Mouse (Mus musculus) liver, postnatal 0 days (tissue): ENCODE measurements around the gene Zfp536. TPM values are rescaled to one million over a fixed set of nuclear protein-coding genes. Genes with fewer than 3 reads are reported as not detected.
"Not testable (repeated sequence)": the region's sequence is repeated elsewhere in the genome, so short reads cannot be mapped to it uniquely, and the experiment has no call there.

ENCODE experiments used
- ATAC-seq: fragments of 200-750 bp; cut with Nextera tagmentation; 2 replicates; pipeline ENCODE4 v1.8.0; 2017; ENCODE audit warnings: mild to moderate bottlenecking, moderate library complexity
- DNase-seq: peaks from one replicate; pipeline ENCODE4 v3.0.0-alpha.2; 2016
- H3K27ac ChIP-seq: fragments of 300-500 bp; sonication (generic); 2 replicates; pipeline ENCODE4 v1.5.1; 2014; ENCODE audit warnings: antibody characterized with exemption, moderate library complexity, mild to moderate bottlenecking, low read depth
- H3K27me3 ChIP-seq: fragments of 300-500 bp; sonication (generic); 2 replicates; pipeline ENCODE4 v1.6.1; 2014; ENCODE audit warnings: low read length, control low read depth, mixed read lengths; ENCODE audit not compliant: insufficient read depth
- H3K36me3 ChIP-seq: fragments of 300-500 bp; sonication (generic); replicated peaks from 2 replicates; pipeline ENCODE4 v1.6.1; 2014; ENCODE audit warnings: mild to moderate bottlenecking, control low read depth, low read length, moderate library complexity, mixed read lengths; ENCODE audit not compliant: insufficient read depth
- H3K4me1 ChIP-seq: fragments of 300-500 bp; sonication (generic); 2 replicates; pipeline ENCODE4 v1.6.1; 2014; ENCODE audit warnings: antibody characterized with exemption, mild to moderate bottlenecking, control low read depth; ENCODE audit not compliant: insufficient read depth
- H3K4me2 ChIP-seq: fragments of 300-500 bp; sonication (generic); 2 replicates; pipeline ENCODE4 v1.6.1; 2014; ENCODE audit warnings: low read depth, mild to moderate bottlenecking, low read length, moderate library complexity, mixed read lengths
- H3K4me3 ChIP-seq: fragments of 300-500 bp; sonication (generic); 2 replicates; pipeline ENCODE4 v1.5.1; 2014; ENCODE audit warnings: low read depth, low read length
- H3K9ac ChIP-seq: fragments of 300-500 bp; sonication (generic); replicated peaks from 2 replicates; pipeline ENCODE4 v1.6.1; 2014; ENCODE audit warnings: mild to moderate bottlenecking, moderate library complexity
- H3K9me3 ChIP-seq: fragments of 300-500 bp; sonication (generic); 2 replicates; pipeline ENCODE4 v1.6.1; 2016; ENCODE audit warnings: mild to moderate bottlenecking, control low read depth, low read length, mixed read lengths
- CTCF ChIP-seq: sonication (generic); IDR thresholded peaks from 2 replicates; pipeline ENCODE4 v1.5.1; 2016; ENCODE audit warnings: antibody characterized with exemption, low read depth
- EP300 ChIP-seq: IDR thresholded peaks from 2 replicates; pipeline ENCODE4 v1.6.1; 2016; ENCODE audit warnings: antibody characterized with exemption, low read depth, mild to moderate bottlenecking
- WGBS: fragments of 180-500 bp; shearing (Covaris S2); extraction: QIAGEN DNeasy Blood & Tissue Kit; methylation state at CpG from one replicate; pipeline ENCODE4 v1.1.7; 2014; ENCODE audit not compliant: insufficient replicate concordance; 5-methylcytosine and 5-hydroxymethylcytosine counted together
- polyA plus RNA-seq: library from polyadenylated mRNA; unstranded; fragments of >200 nt; fragmentation: Nextera tagmentation; extraction: Ambion mirVana; gene quantifications from 2 replicates; pipeline ENCODE4 v1.2.1, GENCODE M21; 2015

Zfp536 gene
- polyA plus RNA-seq, 1 experiment from 2014 or later = not detected

GRCm38 (mm10) chr7:37716626-37717025 lies 56.8 kb downstream of the Zfp536 start:
- H3K27me3 ChIP-seq = no peaks in the 10 kb centered on the region
- no peaks in the 10 kb centered on the region for H3K9me3 ChIP-seq
- no peak overlapping the region for H3K4me3 ChIP-seq
- no peak overlapping the region for H3K27ac ChIP-seq
- no peak for ATAC-seq
- no peaks in the 10 kb centered on the region for H3K4me1 ChIP-seq
- H3K9ac ChIP-seq = no peak overlapping the region
- no peak for DNase-seq
- WGBS = 59% methylated on average over 7 of the region's 7 CpGs
- TF ChIP-seq EP300 (no peak), CTCF (no peak)
- no peaks in the 10 kb centered on the region for H3K36me3 ChIP-seq
- H3K4me2 ChIP-seq = no peak overlapping the region

- Histone ChIP-seq H3K27ac (no peak overlapping the region), H3K4me3 (no peak overlapping the region), H3K9me3 (no peaks in the 10 kb centered on the region), H3K27me3 (no peaks in the 10 kb centered on the region), H3K36me3 (no peaks in the 10 kb centered on the region), H3K9ac (no peak overlapping the region), H3K4me1 (no peaks in the 10 kb centered on the region), H3K4me2 (no peak overlapping the region)
- ATAC-seq (no peak), DNase-seq (no peak)
- TF ChIP-seq CTCF (no peak), EP300 (no peak)
- WGBS = 83% methylated on average over 9 of the region's 9 CpGs
Observed at GRCm38 (mm10) chr7:37704464-37704863, 69.0 kb downstream of the Zfp536 start.

DNA sequence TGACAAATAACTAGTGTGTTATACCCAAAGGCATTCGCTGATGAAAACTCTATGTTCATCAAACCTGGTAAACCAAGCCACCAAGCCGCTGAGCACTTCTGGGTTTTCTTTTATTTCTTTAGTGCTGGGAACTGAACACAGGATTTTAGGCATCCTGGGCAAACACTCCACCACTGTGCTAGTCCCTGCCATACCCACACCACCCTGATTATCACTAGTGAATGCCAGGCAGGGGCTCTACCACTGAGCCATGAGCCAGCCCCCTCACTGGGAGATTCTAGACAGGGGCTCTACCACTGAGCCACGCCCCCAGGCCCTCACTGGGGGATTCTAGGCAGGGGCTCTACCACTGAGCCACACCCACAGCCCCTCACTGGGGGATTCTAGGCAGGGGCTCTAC lies 76.1 kb downstream of the Zfp536 start:
- not testable (repeated sequence) for H3K9ac ChIP-seq, H3K9me3 ChIP-seq, H3K4me1 ChIP-seq, H3K27me3 ChIP-seq, H3K4me3 ChIP-seq, H3K27ac ChIP-seq, ATAC-seq, H3K4me2 ChIP-seq, DNase-seq, H3K36me3 ChIP-seq
- 79% methylated on average over 3 of the region's 3 CpGs for WGBS

DNA sequence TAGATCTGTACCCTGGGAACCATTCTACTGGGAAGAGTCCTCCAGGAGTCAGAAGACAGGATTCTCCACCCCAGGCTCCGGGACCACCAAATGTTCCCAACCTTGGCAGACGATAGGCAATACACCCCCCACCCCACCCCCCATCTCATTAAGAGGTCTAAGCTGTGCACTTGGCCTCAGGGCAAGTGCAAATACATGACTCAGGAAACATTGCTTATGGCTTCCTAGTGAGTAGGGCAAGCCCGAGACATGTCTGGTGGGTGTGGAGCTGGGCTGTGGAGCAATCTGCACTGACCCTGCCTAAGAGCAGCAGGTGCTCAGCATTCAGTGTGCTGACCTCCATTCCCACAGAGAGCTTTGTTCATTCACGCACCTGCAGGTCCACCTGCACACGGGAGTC lies 78.4 kb downstream of the Zfp536 start:
- TF ChIP-seq EP300 (no peak), CTCF (no peak)
- WGBS = 66% methylated on average over 5 of the region's 5 CpGs

GRCm38 (mm10) chr7:37690606-37691005 lies 82.8 kb downstream of the Zfp536 start:
- Histone ChIP-seq H3K9me3 (no peaks in the 10 kb centered on the region), H3K9ac (no peak overlapping the region), H3K27me3 (no peaks in the 10 kb centered on the region), H3K36me3 (no peaks in the 10 kb centered on the region), H3K4me2 (no peak overlapping the region), H3K4me3 (no peak overlapping the region), H3K27ac (no peak overlapping the region), H3K4me1 (no peaks in the 10 kb centered on the region)
- TF ChIP-seq CTCF = no peak
- TF ChIP-seq EP300 = no peak
- ATAC-seq (no peak), DNase-seq (no peak)
- 82% methylated on average over 10 of the region's 10 CpGs for WGBS

More for the DNA sequence above, 78.4 kb downstream of the Zfp536 start:
- no peak overlapping the region for H3K27ac ChIP-seq
- H3K27me3 ChIP-seq = no peaks in the 10 kb centered on the region
- ATAC-seq (no peak), DNase-seq (no peak)
- H3K4me2 ChIP-seq = no peak overlapping the region
- H3K4me3 ChIP-seq = no peak overlapping the region
- H3K36me3 ChIP-seq = no peaks in the 10 kb centered on the region
- no peaks in the 10 kb centered on the region for H3K9me3 ChIP-seq
- no peaks in the 10 kb centered on the region for H3K4me1 ChIP-seq
- no peak overlapping the region for H3K9ac ChIP-seq

DNA sequence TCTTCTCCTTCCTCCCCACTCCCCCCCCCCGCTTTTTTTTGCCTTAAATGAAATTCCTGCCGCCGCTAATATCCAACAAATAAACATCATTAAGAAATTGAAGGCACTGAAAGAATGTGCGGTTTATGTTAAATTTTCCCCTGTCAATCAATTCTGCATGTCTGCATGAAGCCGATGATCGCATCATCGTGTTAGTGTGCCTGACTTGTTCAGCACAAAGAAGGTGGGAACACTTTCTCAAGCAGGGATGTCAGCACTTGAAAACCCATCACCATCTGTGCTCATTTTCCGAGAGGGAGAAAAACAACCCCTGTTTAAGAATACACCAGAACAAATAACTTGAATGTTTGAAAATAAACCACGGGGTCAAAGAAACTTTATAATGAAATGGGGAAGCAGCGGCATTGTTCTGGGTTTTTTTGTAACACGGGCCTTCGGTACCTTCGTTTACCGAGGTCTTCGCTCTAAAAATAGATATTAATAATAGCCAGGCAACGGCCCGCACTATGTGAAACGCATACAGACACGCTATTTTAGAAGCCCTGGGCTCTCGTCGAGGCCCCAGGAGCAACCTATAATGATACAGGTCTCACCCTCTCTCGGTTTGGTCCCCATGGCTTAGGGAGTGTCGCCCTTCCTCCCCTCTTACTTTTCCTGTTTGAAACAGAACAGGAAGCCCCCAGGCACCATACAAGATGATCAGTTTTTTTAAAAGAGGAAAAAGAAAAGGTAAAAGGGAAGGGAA lies 83.7 kb downstream of the Zfp536 start:
- no peaks in the 10 kb centered on the region for H3K27me3 ChIP-seq
- DNase-seq = no peak
- ATAC-seq = no peak
- no peaks in the 10 kb centered on the region for H3K9me3 ChIP-seq
- H3K36me3 ChIP-seq = no peaks in the 10 kb centered on the region
- H3K27ac ChIP-seq = no peak overlapping the region
- H3K9ac ChIP-seq = no peak overlapping the region
- TF ChIP-seq CTCF (no peak), EP300 (no peak)
- H3K4me1 ChIP-seq = no peaks in the 10 kb centered on the region
- no peak overlapping the region for H3K4me2 ChIP-seq
- 65% methylated on average over 23 of the region's 23 CpGs for WGBS
- no peak overlapping the region for H3K4me3 ChIP-seq

- H3K4me3 ChIP-seq = no peak overlapping the region
- whole genome bisulfite sequencing = 73% methylated on average over 11 of the region's 11 CpGs
- no peaks in the 10 kb centered on the region for H3K4me1 ChIP-seq
- H3K9me3 ChIP-seq = no peaks in the 10 kb centered on the region
- H3K27ac ChIP-seq = no peak overlapping the region
- TF ChIP-seq EP300 (no peak), CTCF (no peak)
- ATAC-seq = no peak
- DNase-seq = no peak
- H3K9ac ChIP-seq = no peak overlapping the region
- H3K36me3 ChIP-seq = no peaks in the 10 kb centered on the region
- H3K27me3 ChIP-seq = no peaks in the 10 kb centered on the region
- H3K4me2 ChIP-seq = no peak overlapping the region
Observed at GRCm38 (mm10) chr7:37689107-37689511, 84.3 kb downstream of the Zfp536 start.
